Mouse (Mus musculus) megakaryocyte, adult 5-6 weeks (primary cell): ENCODE results near the gene Tctex1d2. TPM values are rescaled to one million over a fixed set of nuclear protein-coding genes. Genes with fewer than 3 reads are reported as not detected.
"Not testable (repeated sequence)": the region's sequence is repeated elsewhere in the genome, so short reads cannot be mapped to it uniquely, and the experiment has no call there.

ENCODE experiments used
- ATAC-seq: 2 replicates; pipeline ENCODE4 v1.8.0; 2016; ENCODE audit warnings: mild to moderate bottlenecking, inconsistent platforms; ENCODE audit not compliant: poor library complexity, severe bottlenecking
- total RNA-seq, 2 experiments: library from RNA; stranded (forward) in 1 of 2; stranded (reverse) in 1 of 2; fragments of 153-499, 151-499 nt in 1 of 2; fragments of 221-1000, 200-1000 nt in 1 of 2; gene quantifications; 2 replicates each; pipeline versions ENCODE4 v1.2.3 to v1.2.4; 2015 to 2017

Tctex1d2 gene
- total RNA-seq, 2 experiments from 2014 or later = 25.3 to 26.2 TPM

- peak; percentile 29 for ATAC-seq
Measured at GRCm38 (mm10) chr16:32431047-32431591, 11.6 kb downstream of the Tctex1d2 start.

GRCm38 (mm10) chr16:32431926-32432325 lies 12.4 kb downstream of the Tctex1d2 start:
- no peak for ATAC-seq

- ATAC-seq = no peak
Measured at GRCm38 (mm10) chr16:32433138-32433537, 13.6 kb downstream of the Tctex1d2 start.

GRCm38 (mm10) chr16:32434066-32434465 lies 14.6 kb downstream of the Tctex1d2 start:
- ATAC-seq = peak; percentile 69

- ATAC-seq = no peak
Measured at GRCm38 (mm10) chr16:32434691-32435090, 15.2 kb downstream of the Tctex1d2 start.

- ATAC-seq = 0 out of 2 replicates have a peak, but pooled peaks have one; percentile 13
Measured at GRCm38 (mm10) chr16:32436657-32437056, 17.2 kb downstream of the Tctex1d2 start.

- ATAC-seq = no peak
Measured at GRCm38 (mm10) chr16:32437266-32437665, 17.8 kb downstream of the Tctex1d2 start.

GRCm38 (mm10) chr16:32441432-32441831 lies 21.9 kb downstream of the Tctex1d2 start:
- ATAC-seq = no peak

GRCm38 (mm10) chr16:32444615-32445014 lies 25.1 kb downstream of the Tctex1d2 start:
- not testable (repeated sequence) for ATAC-seq

- ATAC-seq = no peak
Measured at GRCm38 (mm10) chr16:32445558-32445957, 26.1 kb downstream of the Tctex1d2 start.

GRCm38 (mm10) chr16:32446563-32447138 lies 27.1 kb downstream of the Tctex1d2 start:
- no peak for ATAC-seq

GRCm38 (mm10) chr16:32449665-32450064 lies 30.2 kb downstream of the Tctex1d2 start:
- ATAC-seq = no peak

- no peak for ATAC-seq
Measured at GRCm38 (mm10) chr16:32450133-32450532, 30.6 kb downstream of the Tctex1d2 start.

GRCm38 (mm10) chr16:32453102-32453501 lies 33.6 kb downstream of the Tctex1d2 start:
- no peak for ATAC-seq

GRCm38 (mm10) chr16:32454646-32455045 lies 35.1 kb downstream of the Tctex1d2 start:
- ATAC-seq = no peak

GRCm38 (mm10) chr16:32456086-32456485 lies 36.6 kb downstream of the Tctex1d2 start:
- no peak for ATAC-seq

- ATAC-seq = no peak
Measured at GRCm38 (mm10) chr16:32456761-32457160, 37.3 kb downstream of the Tctex1d2 start.

- peak; percentile 88 for ATAC-seq
Measured at GRCm38 (mm10) chr16:32457589-32458386, 38.3 kb downstream of the Tctex1d2 start.

- peak; percentile 52; the same call in 1 of the 2 replicates for ATAC-seq
Measured at GRCm38 (mm10) chr16:32460518-32460917, 41.0 kb downstream of the Tctex1d2 start.

- ATAC-seq = no peak
Measured at GRCm38 (mm10) chr16:32461713-32462112, 42.2 kb downstream of the Tctex1d2 start.

- ATAC-seq = no peak
Measured at GRCm38 (mm10) chr16:32462950-32463349, 43.4 kb downstream of the Tctex1d2 start.

- no peak for ATAC-seq
Measured at GRCm38 (mm10) chr16:32463426-32463825, 43.9 kb downstream of the Tctex1d2 start.
